Mouse (Mus musculus) erythroblast, embryonic 14.5 days (primary cell): Measurements from ENCODE around the gene Cobll1. TPM values are rescaled to one million over a fixed set of nuclear protein-coding genes. Genes with fewer than 3 reads are reported as not detected.

Source experiments
- H3K27me3 ChIP-seq: 2 replicates; pipeline ENCODE4 v1.6.1; 2012; ENCODE audit warnings: inconsistent platforms; ENCODE audit not compliant: control insufficient read depth
- H3K36me3 ChIP-seq: 2 replicates; pipeline ENCODE4 v1.6.1; 2012; ENCODE audit warnings: mild to moderate bottlenecking, inconsistent platforms; ENCODE audit not compliant: control insufficient read depth
- H3K4me1 ChIP-seq: 2 replicates; pipeline ENCODE4 v1.6.1; 2012; ENCODE audit warnings: inconsistent platforms; ENCODE audit not compliant: control insufficient read depth
- H3K4me3 ChIP-seq: replicated peaks from 2 replicates; pipeline ENCODE3; 2012; ENCODE audit warnings: moderate library complexity, mild to moderate bottlenecking, inconsistent platforms
- H3K9me3 ChIP-seq: 2 replicates; pipeline ENCODE4 v1.6.1; 2012; ENCODE audit warnings: low read length, inconsistent platforms, mixed read lengths; ENCODE audit not compliant: control insufficient read depth
- GATA1 ChIP-seq: IDR thresholded peaks from 2 replicates; pipeline ENCODE4 v1.6.1; 2012; ENCODE audit warnings: low read length, inconsistent platforms, mixed read lengths
- TAL1 ChIP-seq: IDR thresholded peaks from 3 replicates; pipeline ENCODE4 v1.6.1; 2012; ENCODE audit warnings: low read length, inconsistent platforms, mixed read lengths
- polyA plus RNA-seq: library from polyadenylated mRNA; stranded (reverse); fragments of >175 nt; gene quantifications from 2 replicates; pipeline ENCODE4 v1.2.3, GENCODE M21; 2012

The Cobll1 gene
- polyA plus RNA-seq, 1 experiment, result not detected

- H3K36me3 ChIP-seq, result no peaks in the 10 kb centered on the region
- H3K9me3 ChIP-seq, result no peaks in the 10 kb centered on the region
- peaks cover 1% of the 10 kb centered on the region; the same call in 1 of the 2 replicates for H3K4me1 ChIP-seq
- peaks cover 34% of the 10 kb centered on the region for H3K27me3 ChIP-seq
- TF ChIP-seq GATA1 (no peak), TAL1 (no peak)
- H3K4me3 ChIP-seq, result peak overlapping the region; percentile 55
Observed at GRCm38 (mm10) chr2:65238171-65238963, 836 bp downstream of the Cobll1 start.

DNA sequence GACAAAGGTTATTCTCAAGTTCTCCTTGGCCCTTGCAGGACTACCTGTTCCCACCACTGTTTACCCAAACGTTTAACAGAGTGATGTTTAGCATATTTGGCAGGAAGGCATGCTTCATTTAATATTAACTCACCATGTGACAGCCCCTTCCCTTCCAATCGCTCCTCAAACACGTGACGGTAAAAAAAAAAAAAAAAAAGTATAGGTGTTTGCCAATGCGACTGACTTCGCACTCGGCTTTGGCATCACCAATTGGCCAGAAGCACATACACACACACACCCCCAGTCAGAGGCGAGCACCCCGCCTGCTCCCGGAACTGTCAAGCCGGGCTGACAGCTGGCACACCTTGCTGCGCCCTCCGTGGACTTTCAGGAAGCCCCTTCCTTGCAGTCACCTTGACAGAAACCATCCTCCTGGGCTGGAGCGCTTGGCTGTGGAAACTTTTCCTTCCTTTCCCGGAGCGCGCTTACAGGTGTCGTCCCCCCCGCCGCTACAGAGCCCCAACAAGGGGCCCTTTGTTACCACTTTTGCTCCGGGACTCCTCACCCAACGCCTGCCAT, 1.5 kb downstream of the Cobll1 start:
- H3K27me3 ChIP-seq, result peaks cover 34% of the 10 kb centered on the region
- no peaks in the 10 kb centered on the region for H3K9me3 ChIP-seq
- peaks cover 1% of the 10 kb centered on the region; the same call in 1 of the 2 replicates for H3K4me1 ChIP-seq
- no peaks in the 10 kb centered on the region for H3K36me3 ChIP-seq
- peak overlapping the region; percentile 55 for H3K4me3 ChIP-seq
- TF ChIP-seq TAL1, result no peak
- no peak for TF ChIP-seq GATA1

GRCm38 (mm10) chr2:65237116-65237515, 2.1 kb downstream of the Cobll1 start:
- Histone ChIP-seq H3K27me3 (peaks cover 34% of the 10 kb centered on the region), H3K4me3 (no peak overlapping the region), H3K4me1 (peaks cover 1% of the 10 kb centered on the region; the same call in 1 of the 2 replicates), H3K9me3 (no peaks in the 10 kb centered on the region), H3K36me3 (no peaks in the 10 kb centered on the region)
- TF ChIP-seq GATA1 (no peak), TAL1 (no peak)

DNA sequence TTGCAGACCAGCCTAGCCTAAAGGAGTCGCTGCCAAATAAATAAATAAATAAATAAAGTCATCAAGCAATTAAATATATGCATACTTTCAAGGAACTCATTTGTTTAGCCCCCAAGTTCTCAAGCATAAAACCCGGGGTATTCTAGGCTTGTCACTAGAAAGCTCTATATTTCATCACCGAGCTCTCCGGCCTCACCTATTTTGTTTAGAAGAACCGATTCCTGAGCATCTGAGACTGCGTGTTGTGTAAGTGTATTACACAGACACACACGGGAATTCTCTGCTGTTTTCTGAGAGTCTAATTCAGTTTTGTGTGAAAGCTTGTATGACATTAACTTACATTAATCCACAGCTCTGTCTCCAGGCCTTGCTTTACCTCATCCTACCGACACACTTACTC, 2.6 kb downstream of the Cobll1 start:
- H3K9me3 ChIP-seq, result no peaks in the 10 kb centered on the region
- no peak for TF ChIP-seq TAL1
- TF ChIP-seq GATA1, result no peak
- H3K4me3 ChIP-seq, result no peak overlapping the region
- H3K4me1 ChIP-seq, result peaks cover 1% of the 10 kb centered on the region; the same call in 1 of the 2 replicates
- peaks cover 34% of the 10 kb centered on the region for H3K27me3 ChIP-seq
- no peaks in the 10 kb centered on the region for H3K36me3 ChIP-seq

DNA sequence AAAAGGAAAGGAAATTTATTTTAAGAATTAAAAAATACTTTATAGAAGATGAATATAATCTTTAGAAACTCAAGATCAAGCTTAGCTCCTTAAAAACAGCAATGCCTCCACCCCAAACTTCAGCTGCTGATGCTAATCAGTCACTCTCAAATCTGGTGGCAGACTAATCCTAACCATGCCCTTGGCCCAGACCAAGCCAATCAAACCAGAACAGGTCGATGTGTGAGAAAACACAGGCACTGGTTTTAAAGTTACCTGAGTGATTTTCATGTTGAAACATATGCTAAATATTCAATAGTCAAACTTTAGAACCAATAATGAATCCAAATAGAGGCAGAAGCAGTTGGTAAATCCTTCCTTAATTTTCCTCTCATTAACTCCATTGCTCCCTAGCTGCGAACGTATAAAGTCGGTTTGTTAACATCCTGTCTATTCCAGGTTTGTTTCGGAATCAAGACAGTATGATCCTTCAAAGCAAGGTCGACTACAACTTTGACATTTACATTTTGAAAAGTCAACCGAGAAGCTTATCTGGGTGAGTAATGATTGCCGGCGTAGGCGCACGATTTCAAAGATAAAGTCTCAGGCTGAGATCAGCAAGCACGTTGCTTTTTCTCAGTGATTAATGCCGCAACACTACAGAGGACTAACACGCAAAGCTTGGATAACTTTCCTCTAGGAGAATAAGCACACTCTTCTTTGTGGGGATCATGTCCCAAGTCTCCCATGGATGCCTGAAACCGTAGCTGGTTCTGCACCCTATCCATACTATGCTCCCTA, 6.3 kb downstream of the Cobll1 start:
- no peaks in the 10 kb centered on the region for H3K4me1 ChIP-seq
- H3K36me3 ChIP-seq, result no peaks in the 10 kb centered on the region
- TF ChIP-seq TAL1 (no peak), GATA1 (no peak)
- peaks cover 12% of the 10 kb centered on the region for H3K27me3 ChIP-seq
- H3K4me3 ChIP-seq, result no peak overlapping the region
- H3K9me3 ChIP-seq, result no peaks in the 10 kb centered on the region

GRCm38 (mm10) chr2:65228426-65228825, 10.8 kb downstream of the Cobll1 start:
- no peak overlapping the region for H3K4me3 ChIP-seq
- H3K9me3 ChIP-seq, result no peaks in the 10 kb centered on the region
- no peak for TF ChIP-seq TAL1
- TF ChIP-seq GATA1, result no peak
- H3K36me3 ChIP-seq, result no peaks in the 10 kb centered on the region
- no peaks in the 10 kb centered on the region for H3K27me3 ChIP-seq
- no peaks in the 10 kb centered on the region for H3K4me1 ChIP-seq

DNA sequence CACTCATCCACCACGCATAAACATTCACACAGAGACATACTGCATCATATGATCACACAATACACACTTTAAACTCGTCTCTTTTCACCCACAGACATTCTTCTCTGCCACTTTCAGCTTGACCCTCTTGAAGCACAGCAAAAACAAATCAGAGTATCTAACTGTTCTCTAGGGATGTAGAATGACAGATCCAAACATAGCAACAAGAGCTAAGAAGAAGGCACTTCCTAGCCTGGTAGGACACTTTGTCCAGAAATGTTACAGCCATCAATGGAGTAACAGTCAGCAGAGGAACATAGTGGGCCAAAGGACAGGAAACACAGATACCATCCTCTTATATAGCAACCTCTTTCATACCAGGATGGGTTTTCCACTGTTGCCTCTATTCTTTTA, 11.3 kb downstream of the Cobll1 start:
- Histone ChIP-seq H3K36me3 (no peaks in the 10 kb centered on the region), H3K9me3 (no peaks in the 10 kb centered on the region), H3K27me3 (no peaks in the 10 kb centered on the region), H3K4me3 (no peak overlapping the region), H3K4me1 (no peaks in the 10 kb centered on the region)
- no peak for TF ChIP-seq GATA1

GRCm38 (mm10) chr2:65227154-65227897, 11.9 kb downstream of the Cobll1 start:
- no peaks in the 10 kb centered on the region for H3K27me3 ChIP-seq
- H3K36me3 ChIP-seq, result no peaks in the 10 kb centered on the region
- H3K4me3 ChIP-seq, result no peak overlapping the region
- H3K9me3 ChIP-seq, result no peaks in the 10 kb centered on the region
- TF ChIP-seq TAL1 (no peak), GATA1 (no peak)
- H3K4me1 ChIP-seq, result no peaks in the 10 kb centered on the region
